Mouse (Mus musculus) testis, adult 2 months (tissue): ENCODE results near the gene Fam120b.

ENCODE experiments used
- CTCF ChIP-seq: fragments of 200-500 bp; IDR thresholded peaks from 2 replicates; pipeline ENCODE4 v1.5.1; 2012; ENCODE audit warnings: low read depth, mild to moderate bottlenecking, inconsistent platforms, low read length, moderate library complexity; ENCODE audit not compliant: control insufficient read depth, insufficient read depth, insufficient replicate concordance
- POLR2A ChIP-seq: fragments of 200-500 bp; IDR thresholded peaks from 2 replicates; pipeline ENCODE4 v1.6.1; 2012; ENCODE audit warnings: low read depth, mild to moderate bottlenecking, inconsistent platforms, low read length, moderate library complexity; ENCODE audit not compliant: control insufficient read depth

GRCm38 (mm10) chr17:15429451-15429850, 33.4 kb downstream of the Fam120b start:
- no peak for TF ChIP-seq CTCF
- no peak for TF ChIP-seq POLR2A
